Mouse (Mus musculus): Measurements from ENCODE around the gene Nrxn1. TPM values are rescaled to one million over a fixed set of nuclear protein-coding genes. Genes with fewer than 3 reads are reported as not detected.
A peak's percentile ranks its signal among the peaks of the same experiment; 100 is the strongest.

The Nrxn1 gene
- polyA plus RNA-seq, 1 experiment from 2014 or later = 16.5 TPM

GRCm38 (mm10) chr17:90809197-90810163, 283.4 kb downstream of the Nrxn1 start:
- ATAC-seq (ENCODE audit: low FRiP score) = peak; percentile 84
- Histone ChIP-seq H3K4me2 (no peak overlapping the region), H3K36me3 (ENCODE audit: control insufficient read depth, insufficient read depth, low read length) (no peaks in the 10 kb centered on the region), H3K9ac (ENCODE audit: low read length) (no peak overlapping the region), H3K27me3 (ENCODE audit: control insufficient read depth, insufficient read depth, low read length) (no peaks in the 10 kb centered on the region), H3K9me3 (ENCODE audit: control insufficient read depth, low read length) (no peaks in the 10 kb centered on the region), H3K4me3 (ENCODE audit: low read depth, low read length) (no peak overlapping the region), H3K27ac (ENCODE audit: low read depth, low read length) (no peak overlapping the region), H3K4me1 (ENCODE audit: control insufficient read depth, insufficient read depth, low read length) (no peaks in the 10 kb centered on the region)
- peak; percentile 92 for DNase-seq (ENCODE audit: low spot score, missing footprints)
- 66% methylated on average over 8 of the region's 8 CpGs for WGBS

- no peak for ATAC-seq (ENCODE audit: low FRiP score)
- Histone ChIP-seq H3K9ac (ENCODE audit: low read length) (no peak overlapping the region), H3K4me1 (ENCODE audit: control insufficient read depth, insufficient read depth, low read length) (no peaks in the 10 kb centered on the region), H3K27me3 (ENCODE audit: control insufficient read depth, insufficient read depth, low read length) (no peaks in the 10 kb centered on the region), H3K4me2 (no peak overlapping the region), H3K9me3 (ENCODE audit: control insufficient read depth, low read length) (no peaks in the 10 kb centered on the region), H3K27ac (ENCODE audit: low read depth, low read length) (no peak overlapping the region), H3K4me3 (ENCODE audit: low read depth, low read length) (no peak overlapping the region), H3K36me3 (ENCODE audit: control insufficient read depth, insufficient read depth, low read length) (no peaks in the 10 kb centered on the region)
- WGBS = 83% methylated on average over 2 of the region's 2 CpGs
- DNase-seq (ENCODE audit: low spot score, missing footprints) = no peak
These were observed 284.6 kb downstream of the Nrxn1 start for GRCm38 (mm10) chr17:90808256-90808655.

GRCm38 (mm10) chr17:90807199-90807598, 285.7 kb downstream of the Nrxn1 start:
- no peaks in the 10 kb centered on the region for H3K4me1 ChIP-seq (ENCODE audit: control insufficient read depth, insufficient read depth, low read length)
- no peak overlapping the region for H3K9ac ChIP-seq (ENCODE audit: low read length)
- H3K27me3 ChIP-seq (ENCODE audit: control insufficient read depth, insufficient read depth, low read length) = no peaks in the 10 kb centered on the region
- no peak overlapping the region for H3K4me2 ChIP-seq
- no peaks in the 10 kb centered on the region for H3K36me3 ChIP-seq (ENCODE audit: control insufficient read depth, insufficient read depth, low read length)
- no peak overlapping the region for H3K27ac ChIP-seq (ENCODE audit: low read depth, low read length)
- ATAC-seq (ENCODE audit: low FRiP score) (no peak), DNase-seq (ENCODE audit: low spot score, missing footprints) (no peak)
- no peaks in the 10 kb centered on the region for H3K9me3 ChIP-seq (ENCODE audit: control insufficient read depth, low read length)
- no peak overlapping the region for H3K4me3 ChIP-seq (ENCODE audit: low read depth, low read length)

GRCm38 (mm10) chr17:90798689-90799088, 294.2 kb downstream of the Nrxn1 start:
- no peaks in the 10 kb centered on the region for H3K36me3 ChIP-seq (ENCODE audit: control insufficient read depth, insufficient read depth, low read length)
- no peaks in the 10 kb centered on the region for H3K4me1 ChIP-seq (ENCODE audit: control insufficient read depth, insufficient read depth, low read length)
- no peaks in the 10 kb centered on the region for H3K27me3 ChIP-seq (ENCODE audit: control insufficient read depth, insufficient read depth, low read length)
- H3K4me2 ChIP-seq = no peak overlapping the region
- 83% methylated on average over 2 of the region's 2 CpGs for WGBS
- ATAC-seq (ENCODE audit: low FRiP score) = no peak
- no peak overlapping the region for H3K4me3 ChIP-seq (ENCODE audit: low read depth, low read length)
- no peak for DNase-seq (ENCODE audit: low spot score, missing footprints)
- no peak overlapping the region for H3K27ac ChIP-seq (ENCODE audit: low read depth, low read length)
- no peaks in the 10 kb centered on the region for H3K9me3 ChIP-seq (ENCODE audit: control insufficient read depth, low read length)
- H3K9ac ChIP-seq (ENCODE audit: low read length) = no peak overlapping the region

- no peaks in the 10 kb centered on the region for H3K4me1 ChIP-seq (ENCODE audit: control insufficient read depth, insufficient read depth, low read length)
- no peaks in the 10 kb centered on the region for H3K36me3 ChIP-seq (ENCODE audit: control insufficient read depth, insufficient read depth, low read length)
- H3K4me2 ChIP-seq = no peak overlapping the region
- no peak overlapping the region for H3K4me3 ChIP-seq (ENCODE audit: low read depth, low read length)
- no peaks in the 10 kb centered on the region for H3K9me3 ChIP-seq (ENCODE audit: control insufficient read depth, low read length)
- no peak overlapping the region for H3K9ac ChIP-seq (ENCODE audit: low read length)
- H3K27me3 ChIP-seq (ENCODE audit: control insufficient read depth, insufficient read depth, low read length) = no peaks in the 10 kb centered on the region
- no peak for ATAC-seq (ENCODE audit: low FRiP score)
- no peak overlapping the region for H3K27ac ChIP-seq (ENCODE audit: low read depth, low read length)
- WGBS = 95% methylated on average over 2 of the region's 2 CpGs
- no peak for DNase-seq (ENCODE audit: low spot score, missing footprints)
These were observed 295.1 kb downstream of the Nrxn1 start for GRCm38 (mm10) chr17:90797659-90798288.

- no peak for DNase-seq (ENCODE audit: low spot score, missing footprints)
- H3K27me3 ChIP-seq (ENCODE audit: control insufficient read depth, insufficient read depth, low read length) = no peaks in the 10 kb centered on the region
- no peaks in the 10 kb centered on the region for H3K4me1 ChIP-seq (ENCODE audit: control insufficient read depth, insufficient read depth, low read length)
- ATAC-seq (ENCODE audit: low FRiP score) = no peak
- no peak overlapping the region for H3K9ac ChIP-seq (ENCODE audit: low read length)
- no peaks in the 10 kb centered on the region for H3K9me3 ChIP-seq (ENCODE audit: control insufficient read depth, low read length)
- no peak overlapping the region for H3K4me2 ChIP-seq
- H3K27ac ChIP-seq (ENCODE audit: low read depth, low read length) = no peak overlapping the region
- WGBS = 80% methylated on average over 2 of the region's 2 CpGs
- H3K36me3 ChIP-seq (ENCODE audit: control insufficient read depth, insufficient read depth, low read length) = no peaks in the 10 kb centered on the region
- H3K4me3 ChIP-seq (ENCODE audit: low read depth, low read length) = no peak overlapping the region
These were observed 295.9 kb downstream of the Nrxn1 start for GRCm38 (mm10) chr17:90796974-90797373.

- WGBS = 87% methylated on average over 3 of the region's 3 CpGs
- no peaks in the 10 kb centered on the region for H3K27me3 ChIP-seq (ENCODE audit: control insufficient read depth, insufficient read depth, low read length)
- H3K4me1 ChIP-seq (ENCODE audit: control insufficient read depth, insufficient read depth, low read length) = no peaks in the 10 kb centered on the region
- DNase-seq (ENCODE audit: low spot score, missing footprints) (no peak), ATAC-seq (ENCODE audit: low FRiP score) (no peak)
- H3K9me3 ChIP-seq (ENCODE audit: control insufficient read depth, low read length) = no peaks in the 10 kb centered on the region
- no peak overlapping the region for H3K9ac ChIP-seq (ENCODE audit: low read length)
- H3K4me2 ChIP-seq = no peak overlapping the region
- no peak overlapping the region for H3K4me3 ChIP-seq (ENCODE audit: low read depth, low read length)
- no peak overlapping the region for H3K27ac ChIP-seq (ENCODE audit: low read depth, low read length)
- no peaks in the 10 kb centered on the region for H3K36me3 ChIP-seq (ENCODE audit: control insufficient read depth, insufficient read depth, low read length)
These were observed 304.3 kb downstream of the Nrxn1 start for GRCm38 (mm10) chr17:90788491-90789127.

- WGBS = 38% methylated on average over 1 of the region's 1 CpGs
- Histone ChIP-seq H3K4me2 (no peak overlapping the region), H3K27ac (ENCODE audit: low read depth, low read length) (no peak overlapping the region), H3K4me3 (ENCODE audit: low read depth, low read length) (no peak overlapping the region), H3K9me3 (ENCODE audit: control insufficient read depth, low read length) (no peaks in the 10 kb centered on the region), H3K4me1 (ENCODE audit: control insufficient read depth, insufficient read depth, low read length) (no peaks in the 10 kb centered on the region), H3K36me3 (ENCODE audit: control insufficient read depth, insufficient read depth, low read length) (no peaks in the 10 kb centered on the region), H3K9ac (ENCODE audit: low read length) (no peak overlapping the region), H3K27me3 (ENCODE audit: control insufficient read depth, insufficient read depth, low read length) (no peaks in the 10 kb centered on the region)
- no peak for ATAC-seq (ENCODE audit: low FRiP score)
- DNase-seq (ENCODE audit: low spot score, missing footprints) = no peak
These were observed 304.8 kb downstream of the Nrxn1 start for GRCm38 (mm10) chr17:90788040-90788439.
